ENCODE assay signal across 17 mouse cellular contexts in genomic region chr13:97819036-97819435, GRCm38 (mm10).
"Had no signal": no experiment of that assay in that cellular context is flagged by ENCODE, and none has a peak within 500 bp of the region (broad histone marks: within the 10 kb centered on the region; RNA-seq: fewer than 3 reads in every experiment).

No protein-coding gene starts in this region.

- H3K27me3 ChIP-seq: liver, embryonic 15.5 days; neural tube, embryonic 13.5 days had no signal

- H3K36me3 ChIP-seq: limb, embryonic 13.5 days; liver, embryonic 15.5 days; neural tube, embryonic 13.5 days had no signal

- H3K4me3 ChIP-seq: limb, embryonic 13.5 days; liver, embryonic 15.5 days; megakaryocyte, embryonic 14.5 days; neural tube, embryonic 13.5 days had no signal

- H3K27ac ChIP-seq: kidney, postnatal 0 days; limb, embryonic 13.5 days; liver, embryonic 15.5 days; macrophage; neural tube, embryonic 13.5 days had no signal

- H3K4me1 ChIP-seq: liver, embryonic 15.5 days; megakaryocyte, embryonic 14.5 days had no signal

- ATAC-seq: midbrain, embryonic 16.5 days had no signal

- H3K9ac ChIP-seq: limb, embryonic 13.5 days; liver, embryonic 15.5 days; lung, embryonic 14.5 days; neural tube, embryonic 13.5 days had no signal

- H3K4me2 ChIP-seq: limb, embryonic 13.5 days; liver, embryonic 15.5 days; lung, embryonic 14.5 days; midbrain, embryonic 11.5 days; neural tube, embryonic 13.5 days had no signal

- H3K9me3 ChIP-seq: limb, embryonic 13.5 days; liver, embryonic 15.5 days; megakaryocyte, embryonic 14.5 days; neural tube, embryonic 13.5 days had no signal

- DNase-seq: kidney, postnatal 4 days; left cerebral cortex, postnatal 4 days; lung, embryonic 14.5 days; lung, postnatal 10 days; retina, postnatal 1 day; right cerebral cortex, postnatal 4 days; spleen, adult 18-20 months; thymus, adult 18-20 months; thymus, postnatal 14 days had no signal
